ENCODE assay signal across 25 mouse cellular contexts in the genomic region with DNA sequence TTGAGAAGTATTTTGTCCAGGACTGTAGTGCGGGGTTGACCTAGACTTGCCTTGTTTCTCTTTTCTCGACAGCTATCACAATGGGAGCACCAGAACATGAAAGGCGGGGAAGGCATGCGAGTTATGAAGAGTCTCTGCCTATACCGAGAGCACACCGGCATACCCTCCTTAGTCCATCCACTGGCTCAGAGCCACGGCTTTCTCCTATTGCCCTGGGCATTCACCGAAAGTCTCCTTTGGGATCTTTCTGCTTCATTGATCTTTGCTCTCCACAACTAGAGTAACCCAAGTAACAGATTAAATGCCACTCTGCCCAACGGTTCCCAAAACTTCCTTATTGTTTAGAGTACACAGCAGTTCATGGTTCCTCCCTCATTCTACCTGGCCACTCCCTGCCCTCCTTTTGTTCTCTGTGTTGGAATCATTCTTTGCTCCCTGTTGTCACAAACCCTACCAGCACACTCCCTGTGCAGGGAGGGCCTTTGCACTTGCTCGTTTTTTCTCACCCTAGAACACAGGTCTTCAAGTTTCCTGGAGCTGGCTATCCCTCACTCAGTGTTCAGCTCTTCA. TPM values are rescaled to one million over a fixed set of nuclear protein-coding genes. Genes with fewer than 3 reads are reported as not detected.
DNase-seq lines count a peak whose midpoint lies in the region; ATAC-seq and TF ChIP-seq lines count a peak whose summit lies in the region.
"Had no signal": no experiment of that assay in that cellular context is flagged by ENCODE, and none has a peak within 500 bp of the region (broad histone marks: within the 10 kb centered on the region; RNA-seq: fewer than 3 reads in every experiment).

No protein-coding gene starts in this region.

- no peak overlapping the region for H3K4me2 ChIP-seq in kidney, embryonic 15.5 days
- H3K4me2 ChIP-seq in intestine, postnatal 0 days (replicated peaks; ENCODE audit: low read depth) = no peak overlapping the region
- H3K4me2 ChIP-seq: embryonic facial prominence, embryonic 15.5 days; forebrain, embryonic 12.5 days; hindbrain, embryonic 15.5 days; limb, embryonic 12.5 days; liver, embryonic 11.5 days; lung, embryonic 15.5 days; neural tube, embryonic 12.5 days had no signal

- no peak for TF ChIP-seq CTCF in intestine, postnatal 0 days (IDR thresholded peaks at IDR 0.05; ENCODE audit: low read depth)

- H3K4me3 ChIP-seq in kidney, embryonic 15.5 days (replicated peaks) = no peak overlapping the region
- H3K4me3 ChIP-seq in intestine, postnatal 0 days (ENCODE audit: low read depth, low read length) = no peak overlapping the region
- H3K4me3 ChIP-seq: embryonic facial prominence, embryonic 10.5 days; embryonic facial prominence, embryonic 15.5 days; forebrain, embryonic 12.5 days; hindbrain, embryonic 10.5 days; hindbrain, embryonic 15.5 days; limb, embryonic 12.5 days; lung, embryonic 15.5 days; midbrain, embryonic 10.5 days; myocyte; neural tube, embryonic 12.5 days had no signal

- no peaks in the 10 kb centered on the region for H3K36me3 ChIP-seq in kidney, embryonic 15.5 days
- H3K36me3 ChIP-seq in intestine, postnatal 0 days (ENCODE audit: control insufficient read depth, insufficient read depth) = no peaks in the 10 kb centered on the region
- H3K36me3 ChIP-seq: embryonic facial prominence, embryonic 10.5 days; embryonic facial prominence, embryonic 15.5 days; forebrain, embryonic 12.5 days; G1E; hindbrain, embryonic 10.5 days; hindbrain, embryonic 15.5 days; limb, embryonic 12.5 days; lung, embryonic 15.5 days; midbrain, embryonic 10.5 days; neural tube, embryonic 12.5 days had no signal

- no peaks in the 10 kb centered on the region for H3K9me3 ChIP-seq in kidney, embryonic 15.5 days (replicated peaks)
- no peaks in the 10 kb centered on the region for H3K9me3 ChIP-seq in intestine, postnatal 0 days (ENCODE audit: control insufficient read depth)
- H3K9me3 ChIP-seq: embryonic facial prominence, embryonic 10.5 days; embryonic facial prominence, embryonic 15.5 days; forebrain, embryonic 12.5 days; G1E; hindbrain, embryonic 10.5 days; hindbrain, embryonic 15.5 days; limb, embryonic 12.5 days; lung, embryonic 15.5 days; midbrain, embryonic 10.5 days; neural tube, embryonic 12.5 days had no signal

- H3K27ac ChIP-seq in kidney, embryonic 15.5 days = no peak overlapping the region
- no peak overlapping the region for H3K27ac ChIP-seq in intestine, postnatal 0 days (ENCODE audit: low read depth, low read length)
- H3K27ac ChIP-seq: embryonic facial prominence, embryonic 10.5 days; embryonic facial prominence, embryonic 15.5 days; forebrain, embryonic 12.5 days; hindbrain, embryonic 10.5 days; hindbrain, embryonic 15.5 days; limb, embryonic 12.5 days; lung, embryonic 15.5 days; midbrain, embryonic 10.5 days; neural tube, embryonic 12.5 days had no signal

- DNase-seq in kidney, adult 18-20 months = peak; percentile 15
- peak; percentile 55 for DNase-seq in ES-CJ7 (ENCODE audit: low read depth, low spot score)
- peak; percentile 66 for DNase-seq in large intestine, adult 2 months (ENCODE audit: low read depth, low spot score)
- DNase-seq in left cerebral cortex, postnatal 4 days = no peak
- no peak for DNase-seq in ovary, postnatal 14 days (ENCODE audit: low spot score)
- DNase-seq: adrenal gland, postnatal 14 days; cerebellum, adult 18-20 months; cerebellum, postnatal 14 days; forebrain, postnatal 0 days; heart, postnatal 14 days had no signal

- H3K9ac ChIP-seq in kidney, embryonic 15.5 days = no peak overlapping the region
- no peak overlapping the region for H3K9ac ChIP-seq in intestine, postnatal 0 days (ENCODE audit: low read depth, low read length)
- H3K9ac ChIP-seq: embryonic facial prominence, embryonic 15.5 days; forebrain, embryonic 12.5 days; forebrain, postnatal 0 days; hindbrain, embryonic 15.5 days; limb, embryonic 12.5 days; lung, embryonic 15.5 days; neural tube, embryonic 12.5 days had no signal

- no peaks in the 10 kb centered on the region for H3K27me3 ChIP-seq in kidney, embryonic 15.5 days
- H3K27me3 ChIP-seq in intestine, postnatal 0 days (replicated peaks; ENCODE audit: control insufficient read depth, insufficient read depth, low read length) = no peaks in the 10 kb centered on the region
- H3K27me3 ChIP-seq: embryonic facial prominence, embryonic 15.5 days; forebrain, embryonic 12.5 days; hindbrain, embryonic 15.5 days; limb, embryonic 12.5 days; lung, embryonic 15.5 days; neural tube, embryonic 12.5 days had no signal

- 73% methylated on average over 10 of the region's 10 CpGs for WGBS in kidney, embryonic 15.5 days
- WGBS in intestine, postnatal 0 days = 72% methylated on average over 10 of the region's 10 CpGs
- 41% methylated on average over 10 of the region's 10 CpGs for WGBS in large intestine, adult 2 months

- intact Hi-C loops in left cerebral cortex, postnatal 4 days (cut with DNase I) = no loop called here

- no peak for ATAC-seq in kidney, embryonic 15.5 days (replicated peaks; ENCODE audit: low FRiP score)
- ATAC-seq in intestine, postnatal 0 days = peak; percentile 67
- ATAC-seq: forebrain, postnatal 0 days; inflammation-experienced regulatory T-cells, adult 6 months had no signal

- H3K4me1 ChIP-seq in kidney, embryonic 15.5 days = no peaks in the 10 kb centered on the region
- no peaks in the 10 kb centered on the region; the same call in 1 of the 2 replicates for H3K4me1 ChIP-seq in intestine, postnatal 0 days (replicated peaks; ENCODE audit: control insufficient read depth, insufficient read depth, low read length)
- H3K4me1 ChIP-seq: embryonic facial prominence, embryonic 10.5 days; embryonic facial prominence, embryonic 15.5 days; forebrain, embryonic 12.5 days; hindbrain, embryonic 10.5 days; hindbrain, embryonic 15.5 days; limb, embryonic 12.5 days; lung, embryonic 15.5 days; midbrain, embryonic 10.5 days; neural tube, embryonic 12.5 days had no signal

RNA-seq across cellular contexts. Expression of gene Atic, which starts 6.2 kb away (rescaled TPM):
- polyA plus RNA-seq in kidney, embryonic 15.5 days (2015; fragmentation: Nextera tagmentation; extraction: Ambion mirVana) = 62.8 and 66.1 TPM in 2 replicates
- 23.2 and 24.6 TPM in 2 replicates for polyA plus RNA-seq in intestine, postnatal 0 days (2015; fragmentation: Nextera tagmentation; extraction: Ambion mirVana)
- 34.4 and 38.2 TPM in 2 replicates for polyA plus RNA-seq in large intestine, adult 2 months (2012; rRNA removed)
- total RNA-seq in left cerebral cortex, postnatal 4 days (2021) = 10 to 100 TPM; 55.5 to 60.7 TPM

Comparison
In these comparisons a context has a peak if more than half of its experiments do, and no peak if none do; other contexts are left out.
1. DNase-seq: peak in kidney, adult 18-20 months (single experiment), ES-CJ7 (single experiment) and large intestine, adult 2 months (single experiment); none in left cerebral cortex, postnatal 4 days (single experiment) and ovary, postnatal 14 days (single experiment).